Mouse (Mus musculus) T-cell, adult 2 months (primary cell): Measurements from ENCODE around the gene Gm28047.

ENCODE experiments used
- DNase-seq: peaks from one replicate; pipeline ENCODE4 v3.0.0; 2022; ENCODE audit warnings: low spot score

The Gm28047 gene

DNA sequence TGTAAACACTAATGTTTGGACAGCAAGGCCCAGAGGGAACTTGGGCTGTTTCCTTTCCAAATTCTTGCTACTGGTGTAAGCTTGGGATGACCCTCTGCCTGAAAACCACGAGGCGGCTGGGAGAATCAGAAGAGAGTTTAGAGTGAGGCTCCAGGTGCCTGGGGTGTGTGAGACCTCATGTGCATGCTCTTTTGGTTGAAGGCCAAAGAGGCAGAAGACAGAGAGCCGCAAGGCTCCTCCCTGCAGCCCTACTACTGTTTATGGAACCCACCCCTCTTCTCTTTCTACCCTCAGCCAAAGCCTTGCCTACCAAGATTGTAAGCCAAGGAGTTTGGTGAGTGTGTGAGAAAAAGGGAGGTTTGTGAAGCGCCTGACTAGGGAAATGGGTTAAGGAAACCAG, 109.1 kb downstream of the Gm28047 start:
- no peak for DNase-seq

DNA sequence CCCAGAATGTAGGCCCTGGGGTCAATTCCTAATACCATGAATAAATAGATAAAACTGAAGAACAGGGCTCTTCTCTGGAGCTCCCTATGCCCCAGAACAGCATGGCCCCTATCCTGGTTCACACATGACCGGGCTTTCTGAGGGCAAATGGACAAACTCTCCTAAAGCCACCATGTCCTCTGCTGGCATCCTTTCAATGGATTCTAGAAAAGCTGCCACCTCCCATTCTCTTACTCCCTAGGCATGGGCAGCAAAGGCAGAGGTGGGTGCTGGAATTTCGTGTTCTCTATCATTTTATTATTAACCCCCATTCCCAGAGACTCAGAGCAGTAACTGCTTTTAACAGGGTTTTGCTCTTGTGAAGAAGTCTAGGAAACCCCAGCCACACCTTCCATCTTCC, 109.6 kb downstream of the Gm28047 start:
- DNase-seq = no peak

DNA sequence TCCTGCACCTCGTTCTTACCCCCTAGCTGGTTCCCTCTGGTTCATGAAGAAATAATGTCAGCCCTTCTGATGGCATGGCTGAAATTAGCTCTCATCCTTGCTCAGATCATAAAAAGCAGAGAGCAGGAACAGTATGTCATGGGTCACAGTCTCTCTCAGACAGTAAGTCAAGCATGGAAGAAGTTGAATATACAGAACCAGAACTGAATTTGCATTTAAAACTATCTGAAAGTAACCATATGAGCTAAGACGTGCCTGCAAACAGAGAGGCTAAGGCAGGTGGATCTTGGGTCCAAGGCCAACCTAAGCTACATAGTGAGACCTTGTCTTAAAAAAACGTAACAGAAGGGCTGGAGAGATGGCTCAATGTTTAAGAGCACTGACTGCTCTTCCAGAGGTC, 111.9 kb downstream of the Gm28047 start:
- DNase-seq = no peak

DNA sequence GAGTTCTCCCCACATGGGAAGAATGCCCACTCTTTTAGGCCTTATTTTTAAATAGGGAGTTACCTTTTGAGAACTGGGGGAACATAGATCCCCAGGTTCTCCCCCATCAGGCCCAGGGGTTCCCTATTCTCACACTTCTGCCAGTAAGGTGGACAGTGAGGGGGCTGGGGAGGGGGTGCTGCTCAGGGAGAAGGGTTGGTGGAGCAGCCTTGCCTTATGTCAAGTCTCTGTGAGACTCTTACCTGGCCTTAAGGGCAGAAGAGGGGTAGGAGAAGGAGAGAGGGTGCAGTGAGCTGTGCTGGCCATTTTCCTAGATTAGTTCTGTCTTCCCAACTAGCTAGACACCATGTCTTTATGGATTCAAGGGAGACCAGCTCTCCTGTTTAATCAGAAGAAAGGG, 112.4 kb downstream of the Gm28047 start:
- no peak for DNase-seq

DNA sequence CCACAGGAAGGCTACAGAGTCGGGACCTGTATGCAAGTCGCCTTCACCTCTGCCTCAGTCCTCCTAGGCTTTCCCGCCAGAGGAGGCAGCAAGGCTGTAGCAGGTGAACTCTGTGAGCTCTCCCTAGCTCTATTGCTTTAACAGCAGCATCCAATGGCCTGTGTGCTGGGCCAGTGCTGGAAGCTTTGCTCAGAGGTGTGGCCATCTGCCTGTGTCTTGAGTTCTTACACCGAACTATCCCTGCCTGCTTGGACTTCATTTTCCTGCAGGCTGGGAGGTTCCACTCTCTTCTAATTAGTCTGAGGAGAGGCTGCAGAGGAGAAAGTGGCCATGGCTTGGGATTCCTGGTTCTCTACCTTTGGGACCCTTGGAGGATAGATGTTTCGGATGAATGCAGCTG, 112.9 kb downstream of the Gm28047 start:
- DNase-seq = no peak

DNA sequence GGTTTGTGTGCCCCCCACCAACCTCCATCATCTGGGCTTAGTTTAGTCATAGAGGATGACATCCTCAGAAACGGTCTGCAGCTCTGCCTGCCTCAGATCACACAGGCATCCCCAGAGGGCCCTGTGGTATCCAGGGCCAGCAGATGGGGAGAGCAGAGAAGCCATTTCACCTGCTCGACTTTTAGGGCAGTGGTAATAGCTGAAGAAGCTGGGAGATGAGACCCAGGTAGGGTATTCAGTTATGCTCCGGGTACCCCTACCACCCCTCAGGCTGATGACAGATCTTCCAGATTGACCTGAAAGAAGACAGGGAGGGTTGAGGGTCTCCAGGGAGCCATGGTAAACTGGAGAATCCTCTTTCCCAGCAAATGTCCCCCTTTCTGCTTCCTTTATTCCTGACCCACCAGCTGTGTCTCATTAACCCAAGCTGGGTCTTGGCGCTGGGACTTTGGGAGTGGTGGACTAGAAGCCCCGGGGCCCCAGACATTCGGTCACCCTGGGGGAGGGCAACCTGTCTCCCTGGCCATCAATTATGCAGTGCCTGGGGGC, 113.5 kb downstream of the Gm28047 start:
- DNase-seq = no peak

DNA sequence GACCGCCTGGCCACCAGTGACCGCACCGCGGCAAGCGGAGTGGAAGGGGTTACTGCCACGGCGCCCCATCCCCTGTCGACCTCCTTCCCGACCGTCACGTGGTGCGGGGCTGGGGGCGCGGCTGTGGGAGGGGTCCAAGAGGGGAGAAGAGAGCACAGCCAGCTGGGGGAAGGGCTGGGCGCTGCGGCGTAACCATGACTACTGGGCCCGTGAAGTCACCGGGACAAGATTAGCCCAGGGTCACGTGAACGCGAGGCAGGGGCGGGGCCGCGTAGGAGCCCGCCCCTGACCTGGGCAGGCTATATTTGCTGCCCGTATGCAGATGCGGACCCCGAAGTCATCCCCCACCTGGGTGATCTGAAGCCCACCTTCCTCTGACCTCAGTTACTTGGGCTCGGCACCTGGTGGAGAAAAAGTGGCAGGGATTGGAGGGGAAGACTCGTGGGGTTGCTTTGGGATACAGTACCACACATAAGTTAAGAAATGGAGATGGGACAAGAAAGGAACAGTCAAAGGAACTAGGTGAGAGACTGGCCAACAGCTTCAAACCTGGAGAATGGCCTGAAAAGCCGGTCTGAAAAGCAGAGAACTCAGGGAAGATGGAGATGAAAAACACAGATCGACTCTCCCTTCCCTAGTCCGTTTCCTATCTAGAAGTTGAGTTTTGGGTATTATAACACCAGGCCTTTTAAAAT, 114.1 kb downstream of the Gm28047 start:
- peak; percentile 70 for DNase-seq

DNA sequence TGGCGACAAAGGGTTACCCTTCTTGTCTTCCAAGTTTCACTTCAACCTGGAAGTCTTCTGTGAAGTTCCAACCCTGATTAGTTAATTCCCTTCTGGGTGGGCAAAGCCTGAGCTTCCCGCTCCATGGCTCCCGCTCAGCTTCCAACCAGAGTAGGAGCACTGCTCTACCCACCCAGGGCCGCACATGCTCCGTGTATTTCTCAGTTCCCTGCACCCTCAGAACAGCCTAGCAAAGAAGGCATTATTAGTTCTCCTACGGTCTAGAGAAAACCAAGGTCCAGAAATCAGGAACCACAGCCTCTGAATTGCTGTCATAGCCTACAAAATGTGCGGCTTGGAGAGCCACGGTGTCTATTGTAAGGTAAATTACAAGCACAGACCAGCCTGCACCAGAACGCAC, 114.8 kb downstream of the Gm28047 start:
- DNase-seq = no peak

DNA sequence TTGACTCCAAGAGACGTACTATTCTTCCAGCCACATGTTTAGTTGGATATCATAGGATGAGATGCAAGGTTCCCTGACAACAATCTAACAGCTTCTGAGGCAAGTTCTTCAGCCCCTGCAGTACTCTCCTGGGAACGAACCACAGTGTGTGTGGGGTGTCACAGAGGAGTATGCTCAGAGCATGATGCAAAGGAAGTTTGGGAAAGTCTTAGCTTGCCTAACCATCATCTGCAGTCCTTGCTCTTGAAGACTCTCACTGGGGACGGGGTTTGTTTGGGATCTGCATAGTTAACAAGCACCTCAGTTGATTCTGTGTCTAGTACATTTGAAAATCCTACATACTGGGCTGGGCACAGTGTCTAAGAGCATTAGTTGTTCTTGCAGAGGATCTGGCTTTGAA, 116.5 kb downstream of the Gm28047 start:
- DNase-seq = no peak

DNA sequence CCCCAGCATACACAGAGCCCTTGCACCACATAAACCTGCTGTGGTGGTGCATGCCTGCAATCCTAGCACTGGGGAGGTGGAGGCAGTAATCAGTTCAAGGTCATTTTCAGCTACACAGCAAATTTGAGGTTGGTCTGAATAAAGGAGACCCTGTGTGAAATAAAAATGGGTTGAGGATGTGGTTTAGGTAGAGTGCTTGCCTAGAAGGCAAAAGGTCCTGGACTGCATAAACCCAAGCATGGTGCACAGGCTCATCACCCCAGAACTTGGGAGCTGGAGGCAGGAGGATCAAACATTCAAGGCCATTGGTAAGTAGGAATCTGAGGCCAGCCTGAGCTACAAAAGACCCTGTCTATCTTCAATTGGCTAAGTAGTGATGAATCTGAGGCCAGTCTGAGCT, 117.3 kb downstream of the Gm28047 start:
- DNase-seq = no peak

DNA sequence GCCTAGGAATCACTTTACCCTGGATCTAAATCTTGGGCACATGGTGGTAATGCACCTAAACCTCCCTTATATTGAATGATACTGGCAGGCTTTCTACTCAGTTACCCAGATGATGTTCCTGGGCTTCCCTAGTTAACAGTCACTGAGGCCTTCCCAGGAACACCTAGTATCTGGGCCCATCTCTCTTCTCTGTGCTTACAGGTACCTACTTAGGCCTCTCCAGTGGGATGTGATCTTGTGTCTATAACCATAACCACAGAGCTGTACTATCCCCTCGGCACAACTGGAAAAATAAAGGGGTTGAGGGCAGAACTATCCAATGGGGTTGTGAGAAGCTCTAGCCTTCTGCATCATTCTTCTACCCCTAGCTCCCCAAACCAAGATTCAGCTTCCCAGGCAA, 118.0 kb downstream of the Gm28047 start:
- no peak for DNase-seq

DNA sequence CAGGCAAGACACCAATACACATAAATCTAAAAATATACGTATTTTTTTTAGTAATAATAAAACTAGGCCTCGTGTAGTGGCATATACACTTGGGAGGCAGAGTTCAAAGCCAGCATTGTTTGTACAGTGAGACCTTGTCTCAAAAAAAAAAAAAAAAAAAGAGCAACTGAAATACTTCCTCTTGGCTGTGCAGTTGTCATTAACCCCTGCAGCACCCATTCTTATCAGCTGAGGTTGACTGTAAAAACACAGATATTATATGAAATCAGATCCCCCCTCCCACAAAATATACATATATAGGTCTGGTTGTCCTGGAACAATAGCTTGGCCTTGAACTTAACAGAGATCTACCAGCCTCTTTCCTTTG, 118.4 kb downstream of the Gm28047 start:
- no peak for DNase-seq

DNA sequence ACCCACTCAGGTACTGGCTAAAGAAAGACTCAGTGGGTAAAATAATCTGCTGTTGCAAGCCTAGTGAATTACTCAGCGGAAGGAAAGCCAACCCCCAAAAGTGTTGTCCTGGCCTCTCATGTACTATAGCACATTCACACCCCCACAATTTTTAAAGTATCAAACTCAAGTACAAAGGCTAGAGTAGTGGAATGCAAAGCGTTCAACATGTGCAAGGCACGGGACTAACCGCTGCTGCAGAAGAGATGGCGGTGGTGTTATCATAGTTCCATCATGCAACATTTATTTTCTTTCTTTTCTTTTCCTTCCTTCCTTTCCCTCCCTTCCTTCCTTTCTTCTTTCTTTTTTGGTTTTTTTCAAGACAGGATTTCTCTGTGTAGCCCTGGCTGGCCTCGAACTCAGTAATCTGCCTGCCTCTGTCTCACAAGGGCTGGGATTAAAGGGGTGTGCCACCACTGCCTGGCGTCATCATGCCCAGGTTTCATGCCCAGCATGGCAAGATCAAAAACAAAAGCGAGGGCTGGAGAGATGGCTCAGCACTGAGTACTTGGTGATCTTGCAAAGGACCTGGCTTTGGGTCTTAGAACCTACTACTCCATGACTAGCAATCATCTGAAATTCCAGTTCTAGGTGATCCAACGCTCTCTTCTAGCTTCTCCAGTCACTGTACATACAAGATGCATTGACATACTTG, 119.0 kb downstream of the Gm28047 start:
- no peak for DNase-seq

DNA sequence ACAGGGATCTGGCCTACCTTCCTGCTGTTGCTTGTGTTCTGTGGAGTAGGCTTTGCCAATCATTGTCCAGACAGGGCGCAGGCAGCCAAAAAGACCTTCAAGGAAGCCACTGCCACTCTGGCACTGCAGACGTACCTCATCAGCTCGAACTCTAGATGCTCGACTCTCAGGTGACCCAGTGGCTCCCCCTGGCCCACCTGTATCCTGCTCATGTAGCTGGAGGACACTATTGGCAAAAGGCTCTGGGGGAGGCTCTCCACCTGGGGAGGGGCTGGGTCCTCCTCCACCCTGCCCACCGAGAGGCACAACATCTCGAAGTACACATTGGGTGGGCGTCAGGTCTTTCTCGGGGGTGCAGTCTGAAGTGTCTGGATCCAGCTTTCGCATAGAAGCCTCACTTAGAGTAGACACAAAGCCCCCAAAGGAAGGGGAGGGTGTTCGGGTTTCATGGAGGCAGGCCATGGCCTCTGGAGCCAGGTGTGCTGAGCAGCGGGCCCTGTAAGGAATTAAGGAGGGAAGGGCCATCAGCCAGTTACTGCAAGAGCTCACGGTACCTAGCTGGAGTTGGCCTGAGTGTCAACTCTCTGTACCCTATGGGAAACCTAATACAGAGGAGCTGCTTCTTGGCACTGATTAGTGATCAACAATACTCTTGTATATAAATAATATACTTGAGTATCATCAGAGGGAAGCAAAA, 119.6 kb downstream of the Gm28047 start:
- DNase-seq = no peak

DNA sequence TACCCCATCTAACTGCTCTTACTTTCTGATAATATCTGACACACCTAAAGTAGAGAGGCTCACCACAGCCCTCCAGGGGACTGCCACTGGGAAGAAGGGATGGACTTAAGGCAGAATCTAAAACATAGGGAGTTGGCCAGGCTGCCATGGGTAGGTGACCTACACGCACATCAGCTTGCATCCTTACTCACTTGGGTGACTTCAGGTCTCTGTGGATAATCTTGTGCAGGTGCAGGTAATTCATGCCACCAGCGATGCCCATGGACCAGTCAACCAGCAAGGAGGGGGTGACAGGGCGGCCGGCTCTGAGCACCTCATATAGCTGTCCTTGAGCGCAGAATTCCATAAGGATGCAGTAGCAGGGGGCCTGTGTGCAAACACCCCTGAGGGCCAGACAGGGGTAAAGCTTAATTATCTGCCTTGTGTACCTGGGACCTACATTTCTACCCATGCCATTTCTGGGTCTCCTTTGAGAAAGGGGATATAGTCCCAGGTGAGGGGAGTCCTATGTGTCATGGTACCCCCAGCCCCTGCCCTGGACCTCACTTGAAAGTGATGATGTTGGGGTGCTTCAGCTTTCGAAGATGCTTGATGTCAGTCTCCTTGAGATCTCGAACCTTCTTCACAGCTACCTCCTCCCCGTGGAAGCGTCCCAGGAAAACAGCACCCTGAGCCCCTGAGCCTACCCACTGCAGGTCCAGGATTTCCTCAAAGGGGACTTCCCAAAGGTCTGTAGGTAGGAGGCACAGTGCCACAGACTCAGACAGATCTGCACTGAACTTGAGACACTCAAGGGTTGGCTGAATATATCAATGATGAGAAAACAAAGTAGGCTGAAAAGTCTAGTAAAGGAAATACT, 120.7 kb downstream of the Gm28047 start:
- no peak for DNase-seq

DNA sequence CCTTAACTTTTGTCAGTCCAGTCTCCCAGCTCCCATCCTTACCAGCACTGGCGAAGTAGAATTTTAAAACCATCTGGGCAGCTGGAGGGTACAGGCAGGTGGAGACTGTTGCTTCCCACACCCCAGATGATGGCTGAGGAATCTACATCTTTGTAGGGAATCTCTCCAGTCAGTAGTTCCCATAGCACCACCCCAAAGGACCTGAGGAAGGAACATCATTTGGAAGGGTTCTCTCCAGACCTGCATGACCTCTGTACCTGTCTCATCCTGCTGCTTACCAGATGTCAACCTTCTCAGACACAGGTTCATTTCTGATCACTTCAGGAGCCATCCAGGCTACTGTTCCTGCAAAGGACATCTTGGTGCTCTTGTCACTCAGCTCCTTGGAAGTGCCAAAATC, 121.4 kb downstream of the Gm28047 start, which contains the start of gene Gm10337:
Gene Gm10337 (plus strand): TSS at position 276 of the 400 bp plus-strand sequence.
- no peak for DNase-seq

DNA sequence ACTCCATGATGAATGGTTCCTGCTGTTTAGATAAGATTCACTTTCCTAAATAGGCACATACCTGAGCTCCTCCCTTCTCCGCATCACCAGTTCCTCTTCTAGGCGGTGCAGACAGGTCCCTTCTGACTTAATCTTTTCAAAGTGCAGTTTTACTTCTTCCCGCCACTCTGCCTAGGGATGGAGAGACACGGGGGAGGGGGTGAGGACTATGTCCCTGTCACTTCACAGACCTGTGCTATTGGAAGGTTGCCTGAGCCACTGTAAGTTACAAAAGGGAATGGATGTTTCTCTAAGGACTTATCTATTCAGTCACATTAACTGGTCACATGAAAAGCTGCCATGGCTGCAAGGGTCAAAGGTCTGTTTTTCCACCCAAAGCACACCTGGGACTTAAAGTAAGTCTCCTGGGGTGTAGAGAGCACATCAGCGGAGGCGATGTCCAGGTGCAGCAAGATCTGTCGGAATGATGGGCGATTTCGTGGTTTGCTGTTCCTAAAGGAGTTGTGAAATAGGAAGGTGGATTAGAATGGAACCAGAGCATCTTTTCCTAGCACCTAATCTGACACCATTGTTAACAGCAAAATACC, 122.5 kb downstream of the Gm28047 start:
- no peak for DNase-seq

DNA sequence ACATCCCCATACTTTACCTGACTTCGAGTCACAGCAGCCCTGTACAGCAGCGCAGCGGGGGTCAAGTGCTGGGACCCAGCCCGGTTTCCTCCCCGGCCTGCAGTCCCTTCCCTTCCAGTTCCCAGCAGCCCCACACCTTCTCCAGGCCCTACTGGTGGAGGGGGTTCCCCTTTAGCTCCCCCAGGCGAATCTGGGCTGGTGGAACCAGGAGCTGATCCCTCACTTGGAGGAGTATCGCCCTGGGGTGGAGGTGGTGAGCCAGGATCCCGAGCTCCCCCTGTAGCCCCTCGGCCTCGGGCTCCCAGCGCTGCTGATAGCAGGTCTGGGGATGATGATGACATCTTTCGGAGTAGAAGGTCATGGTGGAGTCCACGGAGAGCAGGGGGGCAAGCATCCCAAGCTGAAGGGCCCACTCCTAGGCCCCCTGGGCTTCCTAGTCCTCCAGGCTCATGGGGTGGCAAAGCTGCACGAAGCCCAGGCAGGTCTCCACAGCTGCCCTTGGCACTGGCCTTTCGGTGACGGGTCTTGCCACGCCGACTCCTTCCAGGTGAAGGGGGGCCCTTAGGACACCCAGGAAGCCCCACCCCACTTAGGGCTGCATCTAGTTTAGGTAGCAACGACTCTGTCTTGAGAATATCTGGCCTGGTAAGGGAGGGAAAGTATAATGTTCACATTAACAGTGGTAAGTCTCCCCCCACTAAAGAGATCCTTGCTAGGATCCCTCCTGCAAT, 123.6 kb downstream of the Gm28047 start:
- no peak for DNase-seq

DNA sequence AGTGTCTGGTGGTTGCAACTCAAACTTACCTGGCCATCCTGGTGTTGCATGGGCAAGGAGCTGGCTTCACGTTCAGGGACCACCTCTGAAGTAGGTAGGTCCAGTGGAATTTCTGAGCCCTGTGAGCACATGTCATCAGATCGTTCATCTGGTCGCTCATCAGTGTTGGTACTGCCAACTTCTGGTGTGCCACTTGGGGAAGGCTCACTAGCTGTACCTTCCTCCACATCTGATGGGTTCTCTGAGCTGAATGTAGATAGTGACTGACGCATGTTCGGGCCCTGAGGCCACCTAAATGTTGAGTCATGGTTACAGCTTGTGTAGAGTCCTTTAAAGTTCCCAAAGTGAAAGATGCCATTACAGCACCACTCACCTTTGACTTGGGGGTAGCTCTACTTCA, 124.4 kb downstream of the Gm28047 start:
- DNase-seq = no peak

DNA sequence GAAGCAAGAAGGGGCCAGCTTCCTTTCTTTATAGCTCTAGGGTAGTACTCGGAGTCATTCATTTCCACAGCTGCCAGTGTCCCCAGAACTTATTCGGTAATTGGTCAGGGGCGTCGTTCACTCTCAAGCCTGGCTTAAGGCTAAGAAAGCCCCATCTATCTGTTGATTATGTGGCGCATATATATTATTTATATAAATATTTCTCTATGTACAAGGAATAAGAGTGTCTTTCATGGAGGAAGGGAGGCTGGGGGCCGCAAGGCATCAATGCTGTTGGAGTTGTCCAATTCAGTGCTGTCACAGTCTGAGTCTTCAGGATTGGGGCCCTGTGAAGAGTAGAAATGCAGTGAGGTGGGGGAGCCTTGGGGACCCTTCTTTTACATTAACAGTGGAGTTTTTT, 125.0 kb downstream of the Gm28047 start:
- DNase-seq = no peak

DNA sequence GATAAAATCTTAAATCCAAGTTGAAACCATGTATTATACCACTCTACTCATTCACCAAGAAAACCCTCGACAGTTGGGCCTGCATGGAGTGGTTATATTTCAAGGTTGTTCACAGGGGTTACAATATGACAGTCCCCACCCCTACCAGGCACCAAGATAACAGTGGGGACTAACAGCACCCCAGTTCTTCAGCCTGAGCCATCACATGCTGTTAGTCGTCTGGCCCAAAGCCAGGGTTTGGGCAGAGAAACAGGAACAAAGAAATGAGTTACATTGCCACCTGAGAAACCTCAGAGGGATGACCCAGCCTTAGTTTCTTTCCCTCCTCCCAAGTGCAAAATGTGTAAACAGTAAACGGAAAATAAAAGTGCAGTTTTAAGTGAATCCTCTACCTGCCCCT, 125.5 kb downstream of the Gm28047 start:
- DNase-seq = no peak
